Mouse (Mus musculus) myocyte (in vitro differentiated cells): ENCODE measurements around the gene Batf3. TPM values are rescaled to one million over a fixed set of nuclear protein-coding genes. Genes with fewer than 3 reads are reported as not detected.
A peak's percentile ranks its signal among the peaks of the same experiment; 100 is the strongest.

ENCODE experiments used
- H3K27me3 ChIP-seq: one replicate; pipeline ENCODE4 v1.6.1; 2011; ENCODE audit not compliant: control insufficient read depth, insufficient read depth, insufficient read length
- H3K36me3 ChIP-seq: one replicate; pipeline ENCODE4 v1.6.1; 2011; ENCODE audit not compliant: control insufficient read depth, insufficient read depth
- H3K4me2 ChIP-seq: one replicate; pipeline ENCODE4 v1.6.1; 2011; ENCODE audit warnings: low read depth, control low read depth
- H3K4me3 ChIP-seq: one replicate; pipeline ENCODE4 v1.5.1; 2011; ENCODE audit warnings: mild to moderate bottlenecking, control low read depth, moderate library complexity
- H3K79me2 ChIP-seq: one replicate; pipeline ENCODE4 v1.6.1; 2011; ENCODE audit not compliant: control insufficient read depth, insufficient read depth
- H3ac ChIP-seq: one replicate; pipeline ENCODE4 v1.6.1; 2011; ENCODE audit not compliant: control insufficient read depth, insufficient read length
- CEBPB ChIP-seq: IDR thresholded peaks from 2 replicates; pipeline ENCODE4 v1.6.1; 2011; ENCODE audit warnings: mild to moderate bottlenecking, moderate library complexity; ENCODE audit not compliant: poor library complexity, insufficient read depth, severe bottlenecking
- E2F4 ChIP-seq: IDR thresholded peaks from one replicate; pipeline ENCODE4 v1.6.1; 2011; ENCODE audit warnings: mild to moderate bottlenecking, control low read depth, moderate library complexity; ENCODE audit not compliant: insufficient read depth
- MAX ChIP-seq: IDR thresholded peaks from one replicate; pipeline ENCODE4 v1.6.1; 2011; ENCODE audit warnings: low read depth, mild to moderate bottlenecking, control low read depth
- MYOD1 ChIP-seq, 3 experiments: IDR thresholded peaks; one replicate each; pipeline ENCODE4 v1.6.1; 2011; ENCODE audit warnings: control low read depth in 2 of 3, low read depth in 2 of 3, mild to moderate bottlenecking in 2 of 3, moderate library complexity in 1 of 3; ENCODE audit not compliant: insufficient read length in 2 of 3, control insufficient read depth in 1 of 3
- MYOG ChIP-seq, 3 experiments: IDR thresholded peaks; one replicate each; pipeline ENCODE4 v1.6.1; 2011; ENCODE audit warnings: control low read depth in 2 of 3, low read depth in 2 of 3, mild to moderate bottlenecking in 2 of 3; ENCODE audit not compliant: insufficient read length in 2 of 3, control insufficient read depth in 1 of 3, insufficient read depth in 1 of 3
- POLR2A ChIP-seq: IDR thresholded peaks from one replicate; pipeline ENCODE4 v1.6.1; 2011; ENCODE audit warnings: low read depth, mild to moderate bottlenecking, control low read depth, moderate library complexity; ENCODE audit not compliant: insufficient read length
- POLR2AphosphoS2 ChIP-seq: IDR thresholded peaks from one replicate; pipeline ENCODE4 v1.6.1; 2011; ENCODE audit warnings: low read depth, control low read depth; ENCODE audit not compliant: insufficient read length
- REST ChIP-seq: IDR thresholded peaks from one replicate; pipeline ENCODE4 v1.6.1; 2011; ENCODE audit warnings: mild to moderate bottlenecking, control low read depth, moderate library complexity; ENCODE audit not compliant: insufficient read depth, insufficient read length
- SRF ChIP-seq: IDR thresholded peaks from one replicate; pipeline ENCODE4 v1.6.1; 2011; ENCODE audit warnings: low read depth; ENCODE audit not compliant: control insufficient read depth, insufficient read length
- TCF12 ChIP-seq: IDR thresholded peaks from one replicate; pipeline ENCODE4 v1.6.1; 2011; ENCODE audit warnings: mild to moderate bottlenecking, control low read depth; ENCODE audit not compliant: poor library complexity, insufficient read depth, severe bottlenecking
- TCF3 ChIP-seq: IDR thresholded peaks from one replicate; pipeline ENCODE4 v1.6.1; 2011; ENCODE audit warnings: low read depth, control low read depth; ENCODE audit not compliant: insufficient read length
- USF1 ChIP-seq: IDR thresholded peaks from one replicate; pipeline ENCODE4 v1.6.1; 2011; ENCODE audit warnings: low read depth, mild to moderate bottlenecking, control low read depth, moderate library complexity
- polyA plus RNA-seq: library from polyadenylated mRNA; unstranded; fragments of >200 nt; fragmentation: generic; extraction: Trizol; gene quantifications from one replicate; pipeline ENCODE4 v1.2.1, GENCODE M21; 2012; ENCODE audit warnings: missing spikeins

The Batf3 gene
- polyA plus RNA-seq, 1 experiment: 0.07 TPM

- no peaks in the 10 kb centered on the region for H3K79me2 ChIP-seq
- no peak overlapping the region for H3K4me2 ChIP-seq
- no peak for TF ChIP-seq TCF12
- no peak for TF ChIP-seq POLR2AphosphoS2
- TF ChIP-seq MAX: no peak
- no peak for TF ChIP-seq TCF3
- no peak for TF ChIP-seq MYOG (IDR thresholded peaks at IDR 0.05; ENCODE audit: control insufficient read depth in 1 of 3, insufficient read depth in 1 of 3, insufficient read length in 2 of 3, low read depth in 2 of 3)
- no peak for TF ChIP-seq SRF
- no peak for TF ChIP-seq E2F4
- TF ChIP-seq CEBPB: no peak
- TF ChIP-seq REST: no peak
- no peak for TF ChIP-seq USF1
- no peak for TF ChIP-seq MYOD1 (IDR thresholded peaks at IDR 0.05; ENCODE audit: control insufficient read depth in 1 of 3, insufficient read length in 2 of 3, low read depth in 2 of 3)
- H3K36me3 ChIP-seq: no peaks in the 10 kb centered on the region
- no peaks in the 10 kb centered on the region for H3K27me3 ChIP-seq
- no peak overlapping the region for H3K4me3 ChIP-seq
- no peak overlapping the region for H3ac ChIP-seq
These were observed 13.5 kb downstream of the Batf3 start for GRCm38 (mm10) chr1:191111146-191111545.

- Histone ChIP-seq H3K4me2 (no peak overlapping the region), H3K4me3 (no peak overlapping the region), H3K36me3 (no peaks in the 10 kb centered on the region), H3K79me2 (no peaks in the 10 kb centered on the region), H3ac (no peak overlapping the region), H3K27me3 (no peaks in the 10 kb centered on the region)
- TF ChIP-seq POLR2A: no peak
- no peak for TF ChIP-seq TCF3
These were observed 17.2 kb downstream of the Batf3 start for GRCm38 (mm10) chr1:191114868-191115267.

GRCm38 (mm10) chr1:191115514-191116238 is 18.0 kb downstream of the Batf3 start:
- H3K79me2 ChIP-seq: no peaks in the 10 kb centered on the region
- no peak overlapping the region for H3K4me2 ChIP-seq
- no peak overlapping the region for H3K4me3 ChIP-seq
- H3ac ChIP-seq: no peak overlapping the region
- no peaks in the 10 kb centered on the region for H3K36me3 ChIP-seq
- no peaks in the 10 kb centered on the region for H3K27me3 ChIP-seq
- TF ChIP-seq CEBPB (no peak), TCF12 (no peak), POLR2A (no peak), SRF (no peak), MAX (no peak), POLR2AphosphoS2 (no peak), TCF3 (no peak), E2F4 (no peak), REST (no peak), MYOG (IDR thresholded peaks at IDR 0.05; ENCODE audit: control insufficient read depth in 1 of 3, insufficient read depth in 1 of 3, insufficient read length in 2 of 3, low read depth in 2 of 3) (no peak), USF1 (no peak), MYOD1 (IDR thresholded peaks at IDR 0.05; ENCODE audit: control insufficient read depth in 1 of 3, insufficient read length in 2 of 3, low read depth in 2 of 3) (no peak)

GRCm38 (mm10) chr1:191122744-191123143 is 25.1 kb downstream of the Batf3 start:
- H3K4me2 ChIP-seq: no peak overlapping the region
- no peaks in the 10 kb centered on the region for H3K36me3 ChIP-seq
- no peak for TF ChIP-seq POLR2A
- TF ChIP-seq POLR2AphosphoS2: no peak
- no peak for TF ChIP-seq MYOD1 (IDR thresholded peaks at IDR 0.05; ENCODE audit: control insufficient read depth in 1 of 3, insufficient read length in 2 of 3, low read depth in 2 of 3)
- no peak for TF ChIP-seq MYOG (IDR thresholded peaks at IDR 0.05; ENCODE audit: control insufficient read depth in 1 of 3, insufficient read depth in 1 of 3, insufficient read length in 2 of 3, low read depth in 2 of 3)
- TF ChIP-seq USF1: no peak
- no peak for TF ChIP-seq SRF
- no peak for TF ChIP-seq TCF12
- TF ChIP-seq CEBPB: no peak
- TF ChIP-seq MAX: no peak
- no peak for TF ChIP-seq E2F4
- TF ChIP-seq TCF3: no peak
- TF ChIP-seq REST: no peak
- H3K27me3 ChIP-seq: peaks cover 4% of the 10 kb centered on the region
- no peak overlapping the region for H3K4me3 ChIP-seq
- no peaks in the 10 kb centered on the region for H3K79me2 ChIP-seq
- no peak overlapping the region for H3ac ChIP-seq

- Histone ChIP-seq H3K27me3 (peaks cover 4% of the 10 kb centered on the region), H3K79me2 (no peaks in the 10 kb centered on the region), H3K4me3 (no peak overlapping the region), H3K4me2 (peak overlapping the region; percentile 3), H3K36me3 (no peaks in the 10 kb centered on the region), H3ac (no peak overlapping the region)
- TF ChIP-seq CEBPB (peak; percentile 31; the same call in 1 of the 2 replicates), POLR2A (no peak)
These were observed 26.0 kb downstream of the Batf3 start for GRCm38 (mm10) chr1:191123696-191124095.
